Mouse (Mus musculus): ENCODE measurements around the gene Lrig3.

DNA sequence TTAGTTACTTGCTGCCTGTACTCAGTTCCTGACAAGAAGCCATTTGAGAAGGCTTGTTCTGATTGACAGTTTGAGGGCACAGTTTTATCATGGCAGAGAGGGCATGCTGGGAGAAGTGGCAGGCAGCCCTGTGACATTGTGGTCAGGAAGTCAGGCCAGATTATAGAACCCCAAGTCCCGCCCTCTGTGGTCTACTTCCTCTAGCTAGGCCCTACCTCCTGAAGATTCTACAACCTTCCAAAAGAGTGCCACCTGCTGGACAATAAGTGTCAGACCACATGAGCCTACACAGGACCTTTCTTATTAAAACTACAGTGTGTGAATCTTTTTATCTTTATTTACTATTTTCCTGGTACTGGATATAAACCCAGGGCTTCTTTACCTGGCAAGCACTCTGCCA lies 28.9 kb downstream of the Lrig3 start:
- peak; percentile 37; the same call in 1 of the 2 replicates for TF ChIP-seq CTCF (IDR thresholded peaks at IDR 0.05; ENCODE audit: extremely low read depth, insufficient read depth, low read length)
- TF ChIP-seq POLR2A (IDR thresholded peaks at IDR 0.05; ENCODE audit: extremely low read depth, insufficient read depth, low read length), result no peak
